Mouse (Mus musculus) limb, embryonic 14.5 days (tissue): ENCODE results near the gene 5730522E02Rik. TPM values are rescaled to one million over a fixed set of nuclear protein-coding genes. Genes with fewer than 3 reads are reported as not detected.

Experiments
- ATAC-seq: fragments of 200-750 bp; cut with Nextera tagmentation; 2 replicates; pipeline ENCODE4 v1.8.0; 2017; ENCODE audit warnings: low read depth, moderate number of reproducible peaks, moderate TSS enrichment; ENCODE audit not compliant: low FRiP score
- DNase-seq: peaks from one replicate; pipeline ENCODE4 v3.0.0-alpha.2; 2015; ENCODE audit warnings: low spot score
- H3K27ac ChIP-seq: fragments of 300-500 bp; sonication (generic); replicated peaks from 2 replicates; pipeline ENCODE4 v1.5.1; 2014; ENCODE audit warnings: low read depth, mild to moderate bottlenecking, low read length, moderate library complexity, mixed read lengths
- H3K27me3 ChIP-seq: fragments of 300-500 bp; sonication (generic); 2 replicates; pipeline ENCODE4 v1.6.1; 2014; ENCODE audit warnings: low read length, mixed read lengths; ENCODE audit not compliant: control insufficient read depth, insufficient read depth
- H3K36me3 ChIP-seq: fragments of 300-500 bp; sonication (generic); 2 replicates; pipeline ENCODE4 v1.6.1; 2014; ENCODE audit warnings: mild to moderate bottlenecking, low read length, moderate library complexity, mixed read lengths; ENCODE audit not compliant: control insufficient read depth, insufficient read depth
- H3K4me1 ChIP-seq: fragments of 300-500 bp; sonication (generic); 2 replicates; pipeline ENCODE4 v1.6.1; 2014; ENCODE audit warnings: antibody characterized with exemption, low read length, mixed read lengths; ENCODE audit not compliant: control insufficient read depth, insufficient read depth
- H3K4me2 ChIP-seq: fragments of 300-500 bp; sonication (generic); replicated peaks from 2 replicates; pipeline ENCODE4 v1.6.1; 2014; ENCODE audit warnings: low read depth, mild to moderate bottlenecking, low read length, moderate library complexity; ENCODE audit not compliant: severe bottlenecking
- H3K4me3 ChIP-seq: fragments of 300-500 bp; sonication (generic); replicated peaks from 2 replicates; pipeline ENCODE4 v1.5.1; 2014; ENCODE audit warnings: low read length
- H3K9ac ChIP-seq: fragments of 300-500 bp; sonication (generic); 2 replicates; pipeline ENCODE4 v1.6.1; 2014; ENCODE audit warnings: mild to moderate bottlenecking, low read depth, low read length, moderate library complexity; ENCODE audit not compliant: severe bottlenecking
- H3K9me3 ChIP-seq: fragments of 300-500 bp; sonication (generic); 2 replicates; pipeline ENCODE4 v1.6.1; 2016; ENCODE audit warnings: low read length; ENCODE audit not compliant: control insufficient read depth
- POLR2A ChIP-seq: fragments of 200-500 bp; IDR thresholded peaks from 2 replicates; pipeline ENCODE4 v1.8.0; 2012; ENCODE audit warnings: inconsistent platforms, mild to moderate bottlenecking, moderate library complexity, borderline replicate concordance; ENCODE audit not compliant: insufficient read depth, insufficient read length; ENCODE audit errors: extremely low read depth
- WGBS: fragments of 180-500 bp; shearing (Covaris S2); extraction: QIAGEN DNeasy Blood & Tissue Kit; methylation state at CpG from one replicate; pipeline ENCODE4 v1.1.7; 2014; 5-methylcytosine and 5-hydroxymethylcytosine counted together
- polyA plus RNA-seq, 2 experiments: library from polyadenylated mRNA; depleted of rRNA in 1 of 2; stranded (reverse) in 1 of 2; unstranded in 1 of 2; fragments of >200 nt; fragmentation: Nextera tagmentation in 1 of 2; extraction: Ambion mirVana in 1 of 2; gene quantifications; 2 replicates each; pipeline versions ENCODE4 v1.2.1 to v1.2.3; 2012 to 2014

The 5730522E02Rik gene
- polyA plus RNA-seq, 2 experiments, result 4.2 to 4.3 TPM

DNA sequence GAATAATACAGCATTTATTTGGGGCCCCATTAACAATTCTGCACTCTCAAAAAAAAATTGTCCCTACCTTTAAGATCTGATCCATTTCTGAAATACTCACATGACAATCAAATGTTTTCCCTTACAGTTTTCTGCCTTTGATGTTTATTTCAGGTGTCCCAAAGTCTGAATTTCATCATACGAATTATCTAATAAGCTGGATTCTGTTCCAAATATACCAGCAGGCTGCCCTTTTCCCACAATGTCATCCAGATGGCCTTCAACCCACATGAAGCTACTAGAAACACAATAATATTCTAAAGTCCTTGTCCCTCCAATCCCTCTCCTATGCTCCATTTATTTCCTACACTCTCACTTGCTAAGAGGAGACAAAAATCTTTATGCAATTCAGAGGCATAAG, 372.1 kb downstream of the 5730522E02Rik start:
- Histone ChIP-seq H3K9me3 (no peaks in the 10 kb centered on the region), H3K4me3 (no peak overlapping the region), H3K4me2 (no peak overlapping the region), H3K36me3 (no peaks in the 10 kb centered on the region), H3K9ac (no peak overlapping the region), H3K27ac (no peak overlapping the region), H3K27me3 (no peaks in the 10 kb centered on the region), H3K4me1 (no peaks in the 10 kb centered on the region)
- ATAC-seq (no peak), DNase-seq (no peak)
- no peak for TF ChIP-seq POLR2A
- 87% methylated on average over 1 of the region's 1 CpGs for WGBS

DNA sequence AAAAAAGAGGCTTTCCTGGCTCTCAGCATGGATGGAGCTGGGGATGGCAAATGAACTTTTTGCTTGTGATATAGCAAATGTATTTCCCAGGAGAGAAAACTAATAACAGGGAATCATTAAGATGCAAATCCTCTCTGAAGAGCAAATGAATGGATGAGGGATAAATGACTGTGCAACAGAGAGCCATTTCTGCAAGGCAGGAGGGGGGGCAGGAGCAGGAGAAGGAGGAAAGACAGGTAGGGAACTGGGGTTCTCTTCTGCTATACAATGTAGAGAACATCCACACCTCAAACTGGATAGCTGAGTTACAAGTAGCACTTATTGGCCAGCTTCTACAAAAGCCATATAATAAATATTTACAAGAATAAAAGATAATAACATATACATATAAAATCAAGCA, 390.8 kb downstream of the 5730522E02Rik start:
- DNase-seq, result no peak
- no peak for TF ChIP-seq POLR2A
- no peaks in the 10 kb centered on the region for H3K36me3 ChIP-seq
- H3K9ac ChIP-seq, result no peak overlapping the region
- H3K4me3 ChIP-seq, result no peak overlapping the region
- no peaks in the 10 kb centered on the region for H3K4me1 ChIP-seq
- H3K27ac ChIP-seq, result no peak overlapping the region
- H3K4me2 ChIP-seq, result no peak overlapping the region
- H3K27me3 ChIP-seq, result no peaks in the 10 kb centered on the region
- no peak for ATAC-seq
- no peaks in the 10 kb centered on the region for H3K9me3 ChIP-seq

DNA sequence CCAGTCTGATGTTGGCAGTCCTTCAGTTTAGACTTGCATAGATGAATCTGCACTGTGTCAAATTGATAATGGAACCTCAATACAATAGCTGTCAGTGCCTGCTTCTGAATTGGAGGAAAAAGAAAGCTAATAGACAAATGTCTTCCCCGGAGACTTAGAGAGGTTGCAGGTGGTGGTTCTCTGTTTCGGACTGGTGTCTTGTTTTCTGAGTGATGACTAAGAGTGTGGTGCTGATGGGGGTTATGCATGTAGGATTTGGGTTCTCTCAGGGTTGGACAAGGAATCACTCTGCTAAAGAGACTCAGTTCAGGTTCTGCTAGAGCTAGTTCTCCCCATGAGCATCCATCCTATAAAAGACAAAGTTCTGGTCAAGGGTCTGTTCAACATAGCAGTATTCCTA, 397.1 kb downstream of the 5730522E02Rik start:
- H3K4me3 ChIP-seq, result no peak overlapping the region

DNA sequence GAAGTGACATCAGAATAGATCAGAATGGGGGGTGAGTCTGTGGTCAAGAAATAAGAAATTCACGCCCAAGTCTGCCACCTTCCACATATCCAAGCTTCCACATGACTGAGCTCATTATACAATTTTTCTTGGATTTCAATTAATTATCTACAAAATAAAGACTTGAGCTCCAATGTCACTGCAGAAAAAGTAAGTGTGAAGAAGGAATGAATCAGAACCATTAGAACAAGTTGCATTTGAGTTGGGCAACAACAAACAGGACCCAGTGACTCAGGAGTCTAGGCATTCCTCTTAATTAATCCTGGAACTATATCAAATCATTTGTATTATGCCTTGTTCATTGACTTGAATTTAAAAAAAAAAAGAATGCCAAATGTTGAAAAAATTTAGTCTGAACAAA, 422.9 kb downstream of the 5730522E02Rik start:
- no peak for TF ChIP-seq POLR2A
- no peaks in the 10 kb centered on the region for H3K27me3 ChIP-seq
- H3K4me1 ChIP-seq, result no peaks in the 10 kb centered on the region
- H3K4me2 ChIP-seq, result no peak overlapping the region
- DNase-seq (no peak), ATAC-seq (no peak)
- WGBS, result 82% methylated on average over 1 of the region's 1 CpGs
- no peak overlapping the region for H3K27ac ChIP-seq
- no peaks in the 10 kb centered on the region for H3K9me3 ChIP-seq
- H3K36me3 ChIP-seq, result no peaks in the 10 kb centered on the region
- H3K4me3 ChIP-seq, result no peak overlapping the region
- H3K9ac ChIP-seq, result no peak overlapping the region

More for the DNA sequence above, 397.1 kb downstream of the 5730522E02Rik start:
- H3K36me3 ChIP-seq, result no peaks in the 10 kb centered on the region
- ATAC-seq (no peak), DNase-seq (no peak)
- 98% methylated on average over 2 of the region's 2 CpGs for WGBS
- H3K9ac ChIP-seq, result no peak overlapping the region
- H3K27ac ChIP-seq, result no peak overlapping the region
- H3K4me2 ChIP-seq, result no peak overlapping the region
- no peaks in the 10 kb centered on the region for H3K27me3 ChIP-seq
- TF ChIP-seq POLR2A, result no peak
- no peaks in the 10 kb centered on the region for H3K9me3 ChIP-seq
- H3K4me1 ChIP-seq, result no peaks in the 10 kb centered on the region

DNA sequence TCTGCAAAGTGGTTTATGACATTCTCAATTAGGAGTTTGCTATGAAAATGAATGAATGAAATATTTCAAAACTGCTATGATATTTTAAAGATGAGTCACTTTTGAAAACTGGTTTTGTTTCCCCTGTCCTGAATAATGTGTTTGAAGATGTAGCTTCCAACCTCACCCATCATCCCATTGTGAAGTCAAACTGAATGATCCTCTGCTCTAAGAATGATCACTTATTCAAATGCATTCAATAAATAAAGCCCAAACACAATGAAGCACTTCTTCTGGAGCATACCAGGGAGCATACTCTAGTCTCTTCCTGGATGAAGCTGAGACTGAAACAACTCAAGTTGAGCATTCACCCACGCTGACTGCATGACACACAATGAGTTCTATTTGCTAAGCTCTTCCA, 438.3 kb downstream of the 5730522E02Rik start:
- Histone ChIP-seq H3K4me3 (no peak overlapping the region), H3K4me2 (no peak overlapping the region), H3K4me1 (no peaks in the 10 kb centered on the region), H3K9me3 (no peaks in the 10 kb centered on the region; the same call in 1 of the 2 replicates), H3K36me3 (no peaks in the 10 kb centered on the region), H3K27ac (no peak overlapping the region), H3K9ac (no peak overlapping the region), H3K27me3 (no peaks in the 10 kb centered on the region)
- ATAC-seq, result no peak
- no peak for DNase-seq
- 78% methylated on average over 1 of the region's 1 CpGs for WGBS
- no peak for TF ChIP-seq POLR2A

DNA sequence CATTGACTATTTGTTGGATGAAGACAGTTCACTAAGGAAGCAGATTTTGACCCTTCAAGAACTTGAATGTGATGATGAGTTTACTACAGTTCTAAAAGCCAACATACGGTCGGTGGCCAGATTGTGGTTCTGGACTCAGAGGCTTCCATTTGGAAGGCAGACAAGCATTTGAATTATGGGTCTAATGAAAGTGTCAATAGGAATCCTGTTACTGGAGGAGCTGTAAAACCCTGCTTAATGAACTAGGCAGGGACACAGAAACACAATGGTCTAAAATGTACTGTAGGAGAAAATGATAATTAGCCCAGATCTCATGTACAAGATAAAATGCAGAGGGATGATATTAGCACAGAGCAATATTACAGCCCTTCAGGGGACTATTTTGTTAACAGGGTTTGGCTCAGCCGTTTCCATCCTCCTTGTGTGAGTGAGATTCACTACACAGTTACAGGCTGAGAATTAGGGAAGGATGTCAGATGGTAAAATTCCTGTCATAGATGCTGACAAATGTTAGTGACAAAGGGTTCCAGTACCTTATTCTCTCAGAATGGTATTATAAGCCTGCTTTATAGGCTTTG, 439.5 kb downstream of the 5730522E02Rik start:
- DNase-seq, result no peak
- Histone ChIP-seq H3K9me3 (no peaks in the 10 kb centered on the region; the same call in 1 of the 2 replicates), H3K4me2 (no peak overlapping the region), H3K27me3 (no peaks in the 10 kb centered on the region), H3K36me3 (no peaks in the 10 kb centered on the region), H3K4me3 (no peak overlapping the region), H3K27ac (no peak overlapping the region), H3K4me1 (no peaks in the 10 kb centered on the region), H3K9ac (no peak overlapping the region)
- WGBS, result 60% methylated on average over 3 of the region's 3 CpGs
- ATAC-seq, result no peak
- no peak for TF ChIP-seq POLR2A
